Mouse (Mus musculus) olfactory bulb, adult 2 months (tissue): ENCODE data around the gene Serbp1.

Experiments used
- CTCF ChIP-seq: fragments of 200-500 bp; IDR thresholded peaks from 2 replicates; pipeline ENCODE4 v1.5.1; 2012; ENCODE audit warnings: low read depth, mild to moderate bottlenecking, low read length, moderate library complexity; ENCODE audit not compliant: insufficient read depth
- POLR2A ChIP-seq: fragments of 200-500 bp; IDR thresholded peaks from 2 replicates; pipeline ENCODE4 v1.6.1; 2012; ENCODE audit warnings: mild to moderate bottlenecking, low read depth, low read length, moderate library complexity; ENCODE audit not compliant: insufficient read depth

DNA sequence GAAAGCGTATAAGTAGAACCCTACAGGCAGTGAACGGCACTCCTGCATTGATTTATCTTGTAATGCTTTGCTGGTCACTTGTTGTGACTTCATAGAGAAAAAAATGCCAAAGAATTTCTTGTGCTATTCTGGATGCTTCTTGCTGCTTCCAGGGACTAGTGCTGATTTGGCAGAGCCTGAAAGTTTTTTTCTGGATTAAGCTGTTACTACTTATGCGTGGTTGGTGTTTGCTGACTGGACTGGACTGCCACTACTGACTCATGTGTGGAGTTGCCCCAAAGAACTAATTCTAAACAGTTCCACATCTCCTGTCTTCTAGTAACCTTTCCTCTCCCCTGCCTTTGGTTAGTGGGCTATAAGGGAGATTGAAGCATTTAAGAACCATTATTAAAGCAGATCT, 85.8 kb downstream of the Serbp1 start:
- no peak for TF ChIP-seq POLR2A
- no peak for TF ChIP-seq CTCF
